Mouse (Mus musculus) testis, postnatal 10 days (tissue): ENCODE results near the gene Thada.
"Not testable (repeated sequence)": the region's sequence is repeated elsewhere in the genome, so short reads cannot be mapped to it uniquely, and the experiment has no call there.

Source experiments
- DNase-seq: peaks from one replicate; pipeline ENCODE4 v3.0.0; 2021; ENCODE audit warnings: low spot score

Gene Thada

DNA sequence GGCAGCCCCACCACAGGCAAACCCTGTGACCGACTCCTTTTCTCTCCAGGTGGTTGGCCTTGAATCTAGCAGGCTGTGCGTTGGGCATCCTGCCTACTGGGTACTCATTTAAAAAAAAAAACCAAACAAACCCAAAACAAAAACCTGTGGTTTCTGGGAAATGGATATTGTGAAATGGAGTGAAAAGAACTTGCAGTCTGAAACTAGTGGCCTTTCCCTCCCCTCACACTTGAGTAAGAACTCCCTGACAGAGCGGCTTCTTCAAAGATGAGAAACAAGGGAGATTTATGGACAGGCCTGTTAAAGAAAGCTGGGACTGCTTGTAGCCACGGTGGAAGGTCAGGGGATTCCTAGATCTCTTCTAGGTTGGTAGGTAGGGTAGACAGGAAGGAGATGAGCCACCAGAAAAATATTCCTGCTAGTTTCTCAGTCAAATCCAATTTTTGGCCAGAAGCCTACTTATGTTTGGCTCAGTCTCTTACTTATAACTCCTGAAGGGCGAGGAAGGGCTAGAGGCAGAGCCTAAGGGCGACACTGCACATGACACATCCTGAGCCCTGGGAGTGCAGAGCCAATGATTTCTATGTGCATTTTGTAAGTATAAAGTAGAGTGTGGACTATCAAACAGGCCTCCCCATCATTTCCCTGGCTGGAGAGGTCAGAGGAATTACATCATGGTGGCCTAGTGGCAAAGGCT is 250.6 kb downstream of the Thada start:
- DNase-seq, result no peak

DNA sequence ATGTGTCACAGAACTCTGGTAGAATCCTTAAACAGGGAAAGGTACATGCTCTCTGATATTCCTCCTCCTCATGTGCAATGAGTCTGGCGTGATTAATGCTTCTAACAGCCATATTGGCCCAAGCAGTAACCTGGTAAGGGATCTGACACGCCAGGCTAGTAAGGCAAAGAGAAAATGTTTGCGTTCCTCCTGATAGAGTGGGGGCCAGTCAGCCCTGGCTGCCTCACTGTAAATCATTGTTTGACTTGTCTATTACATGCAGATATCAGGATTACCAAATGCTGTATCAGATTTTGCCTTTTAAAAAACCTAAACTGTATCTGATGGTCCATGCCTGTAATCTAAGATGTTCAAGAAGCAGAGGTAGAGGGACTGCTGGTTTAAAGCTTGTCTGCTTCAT is 252.5 kb downstream of the Thada start:
- no peak for DNase-seq

DNA sequence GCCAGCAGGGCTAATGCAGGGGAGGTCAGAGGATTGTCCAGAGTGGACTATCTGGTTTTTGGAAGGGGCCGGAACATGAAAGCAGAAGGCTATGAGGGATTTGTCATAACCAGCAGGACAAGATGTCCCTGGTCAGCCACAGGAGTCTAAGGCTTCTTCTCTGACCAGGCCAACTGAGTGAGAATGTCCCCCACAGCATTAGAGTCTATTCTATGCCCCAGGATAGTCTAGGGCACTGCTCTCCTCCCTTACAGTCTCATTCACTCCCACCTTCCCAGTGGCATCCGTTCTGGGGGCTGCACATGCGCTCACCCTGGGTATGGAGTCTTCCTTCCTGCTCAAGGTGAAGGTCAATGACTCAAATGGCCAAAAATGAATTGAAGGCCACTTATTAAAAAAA is 258.4 kb downstream of the Thada start:
- no peak for DNase-seq

DNA sequence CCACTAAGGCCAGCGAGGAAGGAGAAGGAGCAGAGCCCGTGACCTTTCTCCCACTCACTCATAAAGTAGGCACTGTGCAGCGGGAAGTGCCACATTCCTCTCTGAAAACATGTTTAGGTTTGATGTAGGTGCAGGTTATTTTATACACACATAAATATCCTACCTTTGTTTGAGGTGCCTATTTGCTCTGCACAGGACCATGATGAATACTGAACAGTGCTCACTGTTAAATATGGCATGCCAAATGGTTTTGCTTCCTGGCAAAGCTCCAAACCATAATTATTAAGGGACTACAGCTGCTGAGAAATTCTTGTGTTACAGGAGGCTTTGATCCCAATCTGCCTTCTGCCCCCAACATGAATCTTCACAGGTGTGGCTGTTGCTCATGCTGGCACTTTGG is 259.8 kb downstream of the Thada start:
- DNase-seq, result no peak

DNA sequence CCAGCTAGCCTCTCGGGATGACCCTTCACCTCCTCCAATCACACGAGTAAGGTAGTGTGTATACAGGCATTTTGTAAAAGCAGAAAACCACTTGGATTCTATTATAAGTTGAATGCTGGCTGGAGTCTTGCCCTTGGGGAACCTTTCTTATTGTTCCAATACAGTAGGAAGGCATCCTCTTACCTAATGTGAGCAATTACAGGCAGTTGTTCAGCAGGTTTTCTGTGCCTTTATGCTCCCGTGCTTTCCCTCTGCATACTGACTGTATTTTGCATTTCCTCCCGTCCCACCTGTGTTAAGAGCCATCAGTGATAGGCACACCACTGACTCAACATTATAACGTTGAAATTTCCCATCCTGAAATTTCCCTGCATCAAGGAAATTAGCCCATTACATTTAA is 261.0 kb downstream of the Thada start:
- DNase-seq, result no peak

DNA sequence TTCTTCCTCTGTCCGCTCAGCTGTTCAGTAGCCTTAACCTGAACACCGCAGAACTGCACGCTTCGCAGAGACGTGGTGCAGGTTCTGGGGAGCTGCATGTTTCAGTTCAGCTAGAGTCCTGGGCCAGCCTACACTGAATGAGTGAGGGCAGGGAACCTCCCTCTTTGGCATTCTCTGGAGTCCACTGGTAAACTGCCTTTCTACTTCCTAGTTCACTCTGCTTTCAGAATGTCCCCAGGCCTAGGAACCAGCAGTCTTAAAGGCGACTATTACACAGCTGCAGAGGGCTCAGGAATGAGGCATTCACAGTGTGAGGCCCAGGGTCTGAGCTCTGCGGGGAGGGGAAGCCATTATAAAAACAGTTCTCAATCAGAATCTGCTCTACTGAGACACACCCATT is 262.7 kb downstream of the Thada start:
- no peak for DNase-seq

DNA sequence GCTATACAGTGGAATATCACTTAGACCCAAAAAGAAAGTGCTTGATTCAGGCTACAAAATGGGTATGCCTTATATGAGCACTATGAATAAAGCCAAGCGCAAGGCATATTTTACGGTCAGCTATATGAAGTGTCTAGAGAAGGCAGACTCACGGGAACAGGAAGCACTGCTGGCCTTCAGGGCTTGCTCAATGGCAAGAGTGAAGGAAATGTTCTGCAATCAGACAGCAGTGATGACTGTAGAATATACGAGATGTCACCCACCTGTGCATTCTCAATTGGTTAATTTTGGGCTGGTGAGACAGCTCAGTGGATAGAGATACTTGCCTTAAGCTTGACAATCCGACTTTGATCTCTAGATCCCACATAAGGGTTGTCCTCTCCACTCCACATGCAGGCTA is 264.8 kb downstream of the Thada start:
- no peak for DNase-seq

DNA sequence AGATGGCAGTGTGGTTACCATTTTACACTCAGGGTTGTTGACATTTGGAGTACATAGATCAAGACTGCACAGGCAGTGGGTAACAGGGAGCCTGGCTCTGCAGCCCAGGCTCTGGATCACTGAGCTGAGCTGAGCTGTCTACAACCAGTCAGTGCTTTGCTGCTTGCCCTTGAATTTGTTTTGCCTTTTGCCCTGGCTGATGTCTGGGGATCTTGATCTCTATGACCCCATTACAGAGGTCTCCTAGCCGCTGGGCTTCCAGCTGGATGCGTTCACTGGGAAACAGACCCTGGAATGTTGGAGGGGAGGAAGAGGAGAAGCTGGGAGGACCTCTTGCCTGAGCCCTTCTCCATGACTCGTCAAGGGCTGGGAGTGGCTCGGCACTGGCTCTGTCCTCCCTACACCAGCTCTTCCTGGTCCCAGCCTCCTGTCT is 268.1 kb downstream of the Thada start:
- DNase-seq, result no peak

DNA sequence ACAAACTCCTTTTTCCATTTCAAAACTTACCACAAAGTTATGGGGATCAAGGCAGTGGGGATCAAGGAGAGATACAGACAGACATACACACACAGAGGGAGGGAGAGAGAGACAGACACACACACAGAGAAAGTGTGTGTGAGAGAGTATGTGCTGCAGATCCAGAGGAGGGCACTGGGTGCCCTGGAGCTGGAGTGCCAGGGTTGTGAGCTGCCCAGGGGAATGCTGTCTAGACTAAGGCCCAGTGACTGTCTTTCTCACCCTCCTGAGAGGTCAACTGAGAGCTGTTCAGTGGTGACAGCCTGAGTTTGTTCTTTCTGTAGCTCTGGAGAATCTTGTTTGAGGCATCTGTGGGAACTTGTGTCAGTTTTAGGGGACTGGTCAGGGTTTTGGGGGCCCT is 269.7 kb downstream of the Thada start:
- DNase-seq, result no peak

DNA sequence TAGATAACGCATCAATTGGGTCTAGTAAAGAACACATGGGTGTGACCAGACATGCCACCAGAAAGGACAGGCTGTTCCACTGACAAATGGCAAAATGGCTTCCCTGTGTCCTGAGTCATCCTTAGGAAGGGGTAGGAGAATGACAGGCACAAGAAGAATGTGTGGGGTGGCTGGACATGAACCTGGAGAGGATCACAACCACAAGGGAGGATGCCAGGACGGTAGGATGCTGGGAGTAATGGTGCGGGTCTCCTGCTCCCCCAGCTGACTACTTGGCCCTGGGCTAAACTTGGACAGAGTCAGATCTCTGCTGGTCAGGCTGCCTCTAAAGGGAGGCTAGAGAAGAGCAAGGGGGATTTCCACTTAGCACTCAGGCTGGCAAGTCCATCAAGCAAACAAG is 270.2 kb downstream of the Thada start:
- DNase-seq, result no peak

DNA sequence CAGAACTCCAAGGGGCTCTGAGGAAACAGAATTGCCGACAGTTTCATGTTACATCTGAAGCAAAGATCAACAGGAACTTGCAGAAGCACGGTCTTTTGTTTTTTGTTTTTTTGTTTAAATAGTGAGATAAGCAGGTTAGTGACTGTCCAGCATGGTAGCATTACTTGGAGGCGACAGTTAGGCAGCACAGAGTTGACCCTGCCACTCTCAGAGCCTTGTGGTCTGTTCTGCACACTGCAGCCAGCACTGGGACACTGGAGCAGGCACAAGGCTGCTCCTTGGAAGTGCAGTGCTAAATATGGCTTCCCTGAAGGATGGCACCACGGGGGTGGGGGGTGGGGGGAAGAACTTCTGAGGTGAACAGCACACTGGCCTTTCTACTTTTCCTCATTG is 271.0 kb downstream of the Thada start:
- peak; percentile 37 for DNase-seq

DNA sequence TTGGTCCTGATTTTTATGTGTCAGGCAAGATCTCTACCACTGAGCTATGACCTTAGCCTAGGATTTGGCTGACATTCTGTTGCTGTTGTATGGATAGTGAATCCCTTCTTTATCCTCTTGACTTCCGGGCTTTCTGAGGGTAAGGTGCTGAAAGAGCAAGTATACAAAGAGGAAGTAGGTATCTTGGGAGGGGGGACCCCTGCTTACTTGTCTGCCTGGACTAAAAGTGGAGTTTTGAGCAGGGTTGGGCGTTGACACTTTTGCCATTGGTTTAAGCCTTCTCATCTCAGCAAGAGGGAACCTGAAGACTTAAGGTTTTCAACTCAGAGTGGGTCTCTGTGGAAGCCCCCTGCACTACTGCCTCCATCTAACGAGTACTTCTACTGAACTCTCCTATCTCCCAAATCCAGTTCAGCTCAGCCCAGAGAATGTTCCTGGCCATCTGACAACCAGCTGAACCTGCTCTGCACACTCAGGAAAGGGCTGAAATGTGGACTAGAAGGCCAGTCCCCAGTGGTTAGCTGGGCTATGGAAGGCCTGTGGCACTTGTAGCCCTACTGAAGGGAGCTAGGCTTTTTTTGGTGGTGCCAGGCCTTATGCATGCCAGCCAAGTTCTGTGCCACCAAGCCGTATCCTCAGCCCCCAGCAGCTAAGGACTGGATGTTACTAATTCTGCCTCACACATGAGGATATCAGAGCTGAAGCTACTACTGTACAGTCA is 271.6 kb downstream of the Thada start:
- peak; percentile 32 for DNase-seq

DNA sequence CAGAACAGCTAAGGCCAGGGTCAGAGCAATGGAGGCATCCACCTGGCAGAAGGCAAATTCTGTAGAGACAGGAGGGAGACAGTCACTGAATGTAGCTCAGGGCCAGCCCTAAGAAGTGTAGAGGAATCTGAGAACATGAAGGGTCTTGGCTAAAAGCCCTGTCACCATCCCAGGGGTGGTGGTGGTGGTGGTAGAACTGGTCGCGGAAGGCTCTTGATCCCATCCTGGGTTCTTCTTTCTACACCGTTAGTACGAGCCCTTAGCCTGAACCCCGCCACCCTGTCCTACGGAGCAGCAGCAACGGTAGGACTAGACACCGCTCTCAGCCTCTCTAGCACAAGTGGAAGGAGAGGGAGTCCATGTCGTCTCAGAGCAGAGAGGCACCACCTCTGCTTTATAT is 272.6 kb downstream of the Thada start:
- DNase-seq, result peak; percentile 40

DNA sequence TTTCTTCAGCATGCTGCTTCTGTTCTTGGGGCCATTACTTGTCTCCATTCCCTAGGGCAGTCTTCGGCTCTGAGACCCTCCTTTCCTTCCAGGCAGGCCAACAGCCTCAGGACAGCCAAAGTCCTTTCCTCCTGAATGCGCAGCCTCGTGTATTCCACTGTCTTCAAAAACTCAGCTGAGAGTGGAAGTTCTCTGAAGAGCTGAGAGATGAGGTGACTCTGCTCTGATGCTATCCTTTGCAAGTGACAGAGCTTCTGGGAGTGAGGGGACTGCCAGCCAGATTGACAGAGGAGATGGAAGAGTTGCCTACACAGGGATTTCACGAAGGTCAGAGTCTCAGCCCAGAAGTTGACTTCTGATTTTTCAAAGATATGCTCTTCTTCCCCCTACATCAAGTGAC is 274.1 kb downstream of the Thada start:
- DNase-seq, result no peak

DNA sequence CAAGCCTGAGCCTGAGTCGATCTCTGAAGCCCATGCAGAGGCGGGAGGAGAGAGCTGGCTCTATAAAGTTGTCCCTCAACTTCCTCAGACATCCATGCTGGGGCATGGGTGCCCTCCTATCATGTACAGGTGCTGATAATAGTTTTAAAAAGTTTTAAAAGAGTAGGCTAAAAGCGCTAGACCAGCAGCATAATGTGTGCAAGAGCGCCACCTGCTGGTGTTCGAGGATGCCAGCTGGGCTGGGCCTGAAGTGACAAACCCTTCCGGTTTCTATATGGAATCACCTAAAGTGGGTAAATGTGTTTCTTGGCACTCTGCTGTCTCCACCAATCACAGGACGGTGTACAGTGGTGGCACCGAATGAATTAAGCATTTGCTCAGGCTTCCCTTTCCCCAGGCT is 275.1 kb downstream of the Thada start:
- DNase-seq, result peak; percentile 93

DNA sequence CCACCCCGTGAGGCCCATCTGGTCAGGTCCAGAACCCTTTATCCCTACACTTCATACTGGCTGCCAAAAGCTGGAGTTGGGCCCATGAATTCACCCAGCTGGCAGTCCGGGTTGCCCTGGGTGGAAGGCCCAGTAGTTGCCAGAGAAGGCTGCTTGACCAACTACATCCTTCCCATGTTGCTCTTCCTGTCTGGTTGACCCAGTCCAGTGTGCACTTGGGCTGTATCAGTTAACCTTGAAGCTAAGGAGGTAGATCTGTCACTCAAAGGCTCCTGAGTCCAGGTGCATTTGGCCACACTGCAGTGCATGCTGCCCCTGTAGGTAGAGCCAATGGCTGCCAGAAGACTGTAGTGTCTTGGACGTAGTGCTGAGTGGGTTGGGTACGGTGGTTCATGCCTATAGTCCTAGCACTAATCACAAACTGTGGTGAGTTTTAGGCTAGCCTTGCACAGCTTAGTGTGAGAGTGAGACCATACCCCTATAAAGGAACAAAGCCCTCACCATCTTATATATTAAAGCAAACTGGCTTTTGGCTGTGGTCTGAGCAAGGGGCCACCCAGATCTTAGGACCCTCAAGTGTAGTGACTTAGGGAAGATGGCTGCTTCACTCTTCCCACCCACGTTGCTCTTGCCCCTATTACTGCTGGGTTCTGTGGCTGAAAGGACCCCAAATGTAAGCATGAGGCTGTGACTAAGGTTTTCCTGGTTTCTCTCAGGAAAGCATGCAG is 276.7 kb downstream of the Thada start:
- peak; percentile 49 for DNase-seq

DNA sequence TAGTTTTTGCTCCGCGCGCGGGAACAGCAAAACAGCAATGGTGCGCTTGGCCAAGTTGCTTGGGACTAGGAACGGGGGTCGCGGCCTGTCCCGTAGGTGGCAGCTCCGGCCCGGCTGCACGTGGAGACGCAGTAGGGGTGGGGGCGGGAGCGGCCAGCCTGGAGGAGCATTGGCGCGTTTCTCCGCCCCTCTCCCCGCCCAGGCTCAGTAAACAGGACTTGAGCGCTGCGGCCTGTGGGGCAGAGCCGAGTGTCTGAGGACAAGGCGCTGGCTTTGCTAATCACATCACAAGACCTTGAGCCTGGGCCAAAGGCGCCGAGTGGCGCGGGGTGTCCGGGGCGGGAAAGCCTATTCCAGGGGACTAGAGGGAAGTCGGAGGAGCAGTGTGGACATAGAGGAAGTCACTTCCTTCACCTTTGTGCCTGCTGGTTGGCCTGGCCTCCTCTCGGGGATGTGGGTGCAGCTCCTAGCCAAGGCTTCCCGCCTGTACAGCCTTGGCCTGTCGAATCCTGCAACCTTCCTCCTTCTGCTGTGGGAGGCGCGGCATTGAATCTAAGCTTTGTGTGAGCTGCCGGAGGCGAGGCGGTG is 277.5 kb downstream of the Thada start:
- DNase-seq, result peak; percentile 94

DNA sequence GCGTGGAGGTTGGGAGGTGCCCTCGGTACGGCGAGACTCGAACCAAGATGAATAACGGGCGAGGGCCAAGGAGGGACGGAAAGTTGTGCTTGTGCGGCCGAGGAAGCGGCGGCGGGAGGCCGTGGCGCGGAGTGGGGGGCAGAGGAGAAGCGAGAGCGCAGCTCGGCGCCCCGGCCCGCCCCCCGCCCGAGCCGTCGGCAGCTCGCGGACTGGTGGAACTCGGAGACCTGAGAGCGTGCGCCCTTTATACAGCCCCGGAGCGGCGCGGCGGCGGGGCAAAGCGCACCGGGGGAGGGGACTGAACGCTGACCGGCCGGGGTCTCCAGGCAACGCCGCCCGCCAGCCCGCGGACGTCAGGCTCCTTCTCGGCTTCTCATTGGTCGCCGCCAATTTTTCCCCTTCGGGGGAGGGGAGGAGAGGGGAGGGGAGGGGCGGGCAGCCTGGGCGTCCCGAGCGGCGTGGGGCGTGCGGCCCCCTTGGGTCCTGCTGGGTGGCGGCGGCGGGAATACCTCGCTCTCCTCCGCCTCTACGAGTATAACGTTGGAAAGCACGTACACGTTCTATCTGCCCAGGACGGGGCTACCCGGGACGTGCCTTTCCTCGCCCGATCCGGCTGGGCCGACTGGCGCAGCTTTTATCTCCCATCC is 278.2 kb downstream of the Thada start, which contains the start of gene Zfp36l2:
TSS of gene Zfp36l2 (minus strand) at position 221 of the 647 bp plus-strand sequence.
- DNase-seq, result peak; percentile 97

DNA sequence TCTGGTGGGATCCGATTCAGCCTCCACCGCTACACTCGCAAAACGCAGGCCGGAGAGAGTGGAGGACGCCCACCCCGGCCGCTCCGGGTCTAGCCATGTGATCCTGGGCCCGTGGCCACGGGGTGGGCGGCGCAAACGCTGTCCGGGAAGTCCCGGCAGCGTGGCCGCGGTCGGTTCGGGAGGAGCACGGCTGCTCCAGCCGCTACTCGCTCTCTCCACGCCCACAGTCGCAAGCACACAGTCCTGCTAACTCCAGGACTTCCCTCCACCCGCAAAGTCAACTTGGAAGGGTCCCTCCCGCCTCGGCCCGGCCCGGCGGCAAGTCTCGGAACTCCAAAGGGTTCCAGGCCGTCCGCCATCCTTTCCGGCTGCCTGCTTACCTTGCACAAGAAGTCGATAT is 278.7 kb downstream of the Thada start:
- DNase-seq, result not testable (repeated sequence)

DNA sequence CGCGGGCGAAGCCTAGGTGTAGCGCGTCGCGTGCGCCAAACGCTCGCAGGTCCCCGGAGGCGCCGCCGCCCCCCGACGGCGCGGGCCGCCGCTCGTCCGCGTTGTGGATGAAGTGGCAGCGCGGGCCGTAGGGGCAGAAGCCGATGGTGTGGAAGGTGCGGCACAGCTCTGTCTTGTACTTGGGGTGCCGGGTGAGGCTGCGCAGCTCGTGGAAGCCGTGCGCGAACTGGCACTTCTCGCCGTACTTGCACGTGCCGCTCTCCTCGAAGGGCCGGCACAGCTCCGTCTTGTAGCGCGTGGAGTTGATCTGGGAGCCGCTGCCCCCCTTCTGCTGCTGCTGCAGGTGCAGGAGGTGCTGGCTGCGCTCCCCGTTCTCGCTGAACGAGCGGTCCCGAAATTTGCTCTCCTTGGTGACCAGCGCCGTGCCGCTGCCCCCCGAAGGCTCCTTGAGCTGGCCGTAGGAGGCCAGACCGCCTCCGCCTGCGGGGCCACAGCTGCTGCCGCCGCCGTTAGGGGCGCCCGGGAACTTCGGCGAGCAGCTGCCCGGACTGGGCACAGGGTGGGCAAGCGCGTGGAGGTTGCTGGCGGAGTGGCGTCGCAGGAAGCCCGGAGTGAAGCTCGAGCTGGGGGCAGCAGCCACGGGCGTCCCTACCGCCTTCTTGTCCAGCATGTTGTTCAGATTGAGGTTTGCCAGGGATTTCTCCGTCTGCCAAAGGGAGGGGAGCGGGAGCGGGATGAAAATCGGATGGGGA is 279.4 kb downstream of the Thada start:
- peak; percentile 70 for DNase-seq
